Mouse (Mus musculus): ENCODE data around the gene Myo18a. TPM values are rescaled to one million over a fixed set of nuclear protein-coding genes. Genes with fewer than 3 reads are reported as not detected.

The Myo18a gene
- total RNA-seq, 2 experiments from 2014 or later: 21.5 to 69.7 TPM

GRCm38 (mm10) chr11:77770346-77770745, 7.3 kb downstream of the Myo18a start:
- ATAC-seq (ENCODE audit: poor library complexity, severe bottlenecking): no peak

- peak; percentile 38; the same call in 1 of the 2 replicates for ATAC-seq (ENCODE audit: poor library complexity, severe bottlenecking)
Observed at GRCm38 (mm10) chr11:77771879-77772713, 9.1 kb downstream of the Myo18a start.

GRCm38 (mm10) chr11:77775701-77776400, 12.8 kb downstream of the Myo18a start:
- ATAC-seq (ENCODE audit: poor library complexity, severe bottlenecking): no peak

DNA sequence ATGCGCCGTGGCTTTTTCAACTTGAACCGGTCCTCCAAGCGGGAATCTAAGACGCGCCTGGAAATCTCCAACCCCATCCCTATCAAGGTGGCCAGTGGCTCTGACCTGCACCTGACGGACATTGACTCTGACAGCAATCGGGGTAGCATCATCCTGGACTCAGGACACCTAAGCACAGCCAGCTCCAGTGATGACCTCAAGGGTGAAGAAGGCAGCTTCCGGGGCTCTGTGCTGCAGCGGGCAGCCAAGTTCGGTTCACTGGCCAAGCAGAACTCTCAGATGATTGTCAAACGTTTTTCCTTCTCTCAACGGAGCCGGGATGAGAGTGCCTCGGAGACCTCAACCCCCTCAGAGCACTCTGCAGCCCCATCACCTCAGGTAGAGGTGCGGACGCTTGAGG, 14.4 kb downstream of the Myo18a start:
- ATAC-seq (ENCODE audit: poor library complexity, severe bottlenecking): no peak

GRCm38 (mm10) chr11:77777937-77778336, 14.9 kb downstream of the Myo18a start:
- no peak for ATAC-seq (ENCODE audit: poor library complexity, severe bottlenecking)

- ATAC-seq (ENCODE audit: poor library complexity, severe bottlenecking): no peak
Observed at GRCm38 (mm10) chr11:77779240-77779639, 16.2 kb downstream of the Myo18a start.

DNA sequence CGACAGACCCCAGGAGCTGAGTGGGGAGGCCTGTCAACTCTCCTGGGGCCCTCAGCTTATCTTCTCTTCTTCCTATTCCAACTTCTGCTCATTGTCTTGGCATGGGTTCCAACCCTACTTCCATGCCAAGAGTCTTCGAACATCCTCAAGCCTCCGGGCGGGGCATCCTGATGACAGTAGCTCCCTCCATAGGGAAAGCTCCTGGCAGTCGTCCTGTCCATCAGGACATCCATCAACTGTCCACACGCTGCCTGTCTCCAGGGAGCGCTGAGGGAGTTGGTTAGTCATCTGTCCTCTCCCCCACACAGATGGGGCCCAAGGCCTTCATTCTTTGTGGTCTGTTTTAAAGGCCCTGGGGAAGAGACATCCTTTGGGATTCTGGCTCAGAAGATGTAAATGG, 18.0 kb downstream of the Myo18a start:
- no peak for ATAC-seq (ENCODE audit: poor library complexity, severe bottlenecking)

- no peak for ATAC-seq (ENCODE audit: poor library complexity, severe bottlenecking)
Observed at GRCm38 (mm10) chr11:77782104-77782815, 19.2 kb downstream of the Myo18a start.

DNA sequence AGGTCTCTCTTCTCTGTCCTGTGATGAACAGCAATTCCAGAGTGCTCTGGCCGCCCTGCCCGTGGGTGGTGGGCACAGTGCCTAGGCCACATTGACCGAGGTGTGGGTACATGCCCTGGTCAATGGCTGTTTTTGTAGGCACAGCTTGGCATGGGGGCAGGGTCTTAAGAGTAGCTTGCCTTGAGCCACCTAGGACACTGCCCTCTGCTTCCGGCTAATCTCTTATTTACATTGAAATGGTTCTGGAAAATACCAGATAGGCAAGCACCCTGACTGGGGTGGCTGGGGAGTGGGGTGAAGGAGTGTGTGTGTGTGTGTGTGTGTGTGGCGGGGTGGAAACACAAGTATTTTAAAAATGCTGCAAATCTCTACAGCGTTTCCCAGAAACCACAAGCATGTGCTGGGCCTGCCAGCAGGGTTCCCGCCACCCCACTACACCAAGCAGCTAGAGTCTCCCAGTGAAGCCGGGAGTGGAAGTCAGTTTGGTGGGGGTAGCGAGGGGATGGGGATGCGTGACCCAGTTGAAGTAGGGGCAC, 20.2 kb downstream of the Myo18a start:
- ATAC-seq (ENCODE audit: poor library complexity, severe bottlenecking): no peak

GRCm38 (mm10) chr11:77783747-77784646, 21.0 kb downstream of the Myo18a start:
- peak; percentile 59 for ATAC-seq (ENCODE audit: poor library complexity, severe bottlenecking)

GRCm38 (mm10) chr11:77784894-77785293, 21.8 kb downstream of the Myo18a start:
- no peak for ATAC-seq (ENCODE audit: poor library complexity, severe bottlenecking)

GRCm38 (mm10) chr11:77785396-77785767, 22.3 kb downstream of the Myo18a start:
- ATAC-seq (ENCODE audit: poor library complexity, severe bottlenecking): no peak

- ATAC-seq (ENCODE audit: poor library complexity, severe bottlenecking): peak; percentile 77
Observed at GRCm38 (mm10) chr11:77785768-77786561, 22.9 kb downstream of the Myo18a start.

- no peak for ATAC-seq (ENCODE audit: poor library complexity, severe bottlenecking)
Observed at GRCm38 (mm10) chr11:77787707-77788106, 24.7 kb downstream of the Myo18a start, which contains the start of gene Gm10277. Gm10277 (minus strand) TSS chr11:77787747.

DNA sequence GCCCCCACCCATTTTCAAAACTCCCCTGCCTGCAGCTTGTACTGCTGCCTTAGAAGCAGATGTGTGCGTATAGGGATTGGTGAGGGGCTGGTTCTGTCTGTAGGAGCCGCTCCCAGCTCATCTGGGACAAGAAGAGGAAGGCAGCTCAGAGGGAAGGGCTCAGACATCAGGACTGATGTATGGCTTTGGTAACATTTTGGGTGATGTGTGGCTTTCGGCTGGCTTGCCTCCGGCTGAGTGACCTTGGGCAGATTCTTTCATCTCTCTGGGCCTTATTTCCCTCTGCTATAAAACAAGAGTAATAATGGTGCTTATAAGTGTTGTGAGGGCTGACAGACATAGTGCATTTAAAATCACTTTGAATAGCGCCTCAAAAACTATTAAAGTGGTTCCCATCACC, 26.5 kb downstream of the Myo18a start:
- no peak for ATAC-seq (ENCODE audit: poor library complexity, severe bottlenecking)

DNA sequence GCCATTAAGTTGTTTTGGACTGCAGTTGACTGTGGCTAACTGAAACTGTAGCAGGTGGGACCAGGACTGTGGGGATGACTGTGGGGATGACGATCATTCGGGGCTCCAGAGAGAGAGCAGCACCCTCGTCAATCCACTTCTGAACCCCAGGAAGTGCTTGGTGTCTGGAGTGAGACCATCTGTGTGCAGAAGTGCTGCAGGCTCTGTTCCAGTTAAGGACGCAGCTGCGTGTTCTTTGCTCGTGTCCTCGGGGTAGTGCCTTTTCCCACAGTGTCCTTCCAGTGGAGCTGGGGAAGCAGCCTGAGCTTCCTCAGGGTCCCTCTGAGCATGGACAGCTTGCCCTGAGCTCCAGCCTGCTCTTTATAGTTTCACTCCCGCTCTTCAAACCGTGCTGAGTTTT, 27.2 kb downstream of the Myo18a start:
- ATAC-seq (ENCODE audit: poor library complexity, severe bottlenecking): no peak

DNA sequence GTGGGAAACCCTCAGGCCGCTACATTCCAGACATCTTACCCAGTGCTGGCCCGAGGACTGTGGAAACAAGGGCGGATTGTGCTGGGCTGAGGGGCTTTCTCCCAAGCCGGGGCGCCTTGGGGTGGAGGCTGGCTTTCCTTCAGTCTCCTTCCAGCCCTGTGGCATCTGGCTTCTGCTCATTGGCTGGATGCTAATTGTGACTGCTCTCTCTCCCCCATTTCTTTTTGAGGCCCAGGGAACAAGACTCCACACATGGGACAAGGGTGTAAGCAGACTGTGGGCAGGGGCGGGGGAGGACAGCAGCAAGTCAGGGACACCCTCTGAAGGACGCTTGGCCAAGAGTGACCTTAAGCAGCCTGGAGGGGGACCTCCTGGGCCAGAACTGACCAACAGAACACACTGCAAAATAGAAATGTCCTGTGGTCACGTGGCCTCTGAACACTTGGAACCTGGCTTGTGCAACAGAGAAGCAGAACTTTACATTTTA, 28.2 kb downstream of the Myo18a start:
- no peak for ATAC-seq (ENCODE audit: poor library complexity, severe bottlenecking)

DNA sequence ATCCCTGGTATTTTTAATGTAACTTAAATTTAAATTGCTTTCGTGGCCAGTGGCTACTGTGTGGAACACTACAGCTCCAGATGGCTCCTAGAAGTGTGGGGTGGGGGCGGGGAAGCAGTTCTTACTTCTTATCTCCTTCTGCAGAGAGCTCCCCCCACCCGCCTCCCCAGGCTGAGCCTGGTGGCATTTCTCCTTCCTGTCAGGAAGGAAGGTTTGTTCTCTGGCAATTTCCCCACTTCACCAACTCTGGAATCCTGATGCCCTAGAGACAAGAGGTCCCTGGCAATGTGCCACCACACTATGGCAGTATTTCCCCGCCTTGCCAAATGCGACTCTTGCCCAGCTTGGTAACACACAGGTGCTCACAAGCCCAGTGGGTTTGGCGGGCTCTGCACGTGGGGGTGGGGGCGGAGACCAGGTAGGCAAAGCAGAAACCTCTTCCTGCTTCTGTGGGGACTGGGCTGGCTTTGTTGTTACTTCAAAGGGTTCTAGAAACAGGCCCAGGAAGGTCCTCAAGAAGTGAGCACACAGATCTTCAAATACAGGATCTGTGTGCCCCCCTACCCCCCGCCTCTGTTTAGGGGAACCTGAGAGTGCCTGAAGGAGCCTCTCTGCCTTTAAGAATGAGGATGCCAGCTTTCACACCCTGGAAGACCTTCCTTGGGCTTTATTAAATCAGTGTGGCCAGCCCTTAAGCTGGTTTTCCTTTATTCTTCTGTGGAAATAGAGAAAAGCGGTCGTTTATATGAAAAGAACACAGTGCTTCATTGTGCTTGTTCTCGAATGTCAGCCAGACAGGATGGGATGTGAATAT, 28.9 kb downstream of the Myo18a start:
- no peak for ATAC-seq (ENCODE audit: poor library complexity, severe bottlenecking)

Data from megakaryocyte, adult 5-6 weeks (primary cell).